Mouse (Mus musculus): ENCODE results near the gene Sptb.

GRCm38 (mm10) chr12:76642616-76643015, 67.7 kb downstream of the Sptb start:
- TF ChIP-seq E2F4 (IDR thresholded peaks at IDR 0.05; ENCODE audit: insufficient read depth) (no peak), CEBPB (IDR thresholded peaks at IDR 0.05; ENCODE audit: insufficient read depth, poor library complexity, severe bottlenecking) (no peak), USF1 (IDR thresholded peaks at IDR 0.05; ENCODE audit: low read depth) (no peak), POLR2A (IDR thresholded peaks at IDR 0.05; ENCODE audit: insufficient read length, low read depth) (no peak), REST (IDR thresholded peaks at IDR 0.05; ENCODE audit: insufficient read depth, insufficient read length) (no peak), MAX (IDR thresholded peaks at IDR 0.05; ENCODE audit: low read depth) (no peak), TCF12 (IDR thresholded peaks at IDR 0.05; ENCODE audit: insufficient read depth, poor library complexity, severe bottlenecking) (no peak), MYOG (IDR thresholded peaks at IDR 0.05; ENCODE audit: control insufficient read depth in 1 of 3, insufficient read depth in 1 of 3, insufficient read length in 2 of 3, low read depth in 2 of 3) (no peak), POLR2AphosphoS2 (IDR thresholded peaks at IDR 0.05; ENCODE audit: insufficient read length, low read depth) (no peak), MYOD1 (IDR thresholded peaks at IDR 0.05; ENCODE audit: control insufficient read depth in 1 of 3, insufficient read length in 2 of 3, low read depth in 2 of 3) (no peak), TCF3 (IDR thresholded peaks at IDR 0.05; ENCODE audit: insufficient read length, low read depth) (no peak), SRF (IDR thresholded peaks at IDR 0.05; ENCODE audit: control insufficient read depth, insufficient read length, low read depth) (no peak)
